Mouse (Mus musculus): ENCODE results near the gene Iscu.
"Not testable (repeated sequence)": the region's sequence is repeated elsewhere in the genome, so short reads cannot be mapped to it uniquely, and the experiment has no call there.

Iscu gene

GRCm38 (mm10) chr5:113761585-113761984 is 11.0 kb upstream of the Iscu start:
- no peak for DNase-seq

DNA sequence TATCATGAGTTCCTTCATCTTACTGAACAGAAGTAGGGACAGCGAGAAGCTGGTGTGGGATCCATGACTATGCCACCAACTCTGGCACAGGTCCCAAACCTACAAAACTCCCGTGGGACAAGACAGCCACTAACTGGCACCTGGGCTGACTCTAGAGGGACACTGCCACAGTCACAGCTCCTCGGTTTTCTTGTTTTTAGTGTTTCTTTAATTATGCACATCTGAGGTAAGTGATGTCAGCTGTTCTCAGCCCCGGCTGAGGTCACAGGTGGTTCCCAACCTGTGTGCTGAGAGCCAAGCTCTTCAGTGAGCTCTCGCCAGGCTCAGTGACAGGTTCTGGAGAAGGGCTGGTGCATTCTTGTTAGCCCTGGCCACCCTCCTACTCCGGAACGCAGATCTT is 8.1 kb upstream of the Iscu start:
- no peak for DNase-seq

DNA sequence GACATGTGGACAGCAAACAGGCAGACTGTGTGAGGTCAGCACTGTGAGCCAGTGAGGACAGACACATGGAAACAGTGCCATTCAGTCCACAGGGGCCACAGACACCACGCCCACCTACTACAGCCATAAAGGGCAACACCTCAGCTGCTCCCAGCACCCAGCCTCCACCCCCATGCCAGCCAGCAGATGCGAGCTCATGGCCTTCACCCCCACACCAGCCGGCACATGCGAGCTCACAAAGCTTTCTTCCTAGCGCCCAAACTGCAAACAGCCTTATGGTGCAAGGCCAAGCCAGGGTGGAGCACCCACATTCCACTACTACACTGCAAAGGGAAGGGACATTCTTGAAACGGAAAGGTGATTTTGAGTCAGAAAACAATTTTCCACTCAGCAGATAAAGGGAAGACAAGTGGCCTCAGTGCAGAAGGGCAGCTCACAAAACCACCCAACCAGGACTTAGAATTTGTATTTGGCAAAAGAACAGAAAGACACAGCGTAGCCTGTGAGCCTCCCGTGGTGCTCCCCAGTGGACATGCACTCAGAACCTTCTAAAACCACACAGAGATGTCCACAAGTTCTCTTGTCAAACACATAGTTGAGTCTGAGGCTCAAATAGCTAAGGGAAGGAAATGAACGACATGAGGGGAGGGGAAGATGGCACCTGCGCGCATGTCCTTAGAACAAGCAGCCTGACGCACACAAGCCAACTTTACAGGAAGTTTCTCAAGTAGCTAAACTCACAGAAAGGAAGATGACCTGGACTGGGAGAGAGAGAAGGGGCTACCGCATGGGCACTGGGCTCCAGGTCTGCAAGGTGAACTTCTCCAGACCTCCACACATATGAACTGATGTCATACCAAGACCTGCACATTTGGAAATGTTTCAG is 6.7 kb upstream of the Iscu start:
- no peak for DNase-seq

GRCm38 (mm10) chr5:113768806-113769205 is 3.7 kb upstream of the Iscu start:
- no peak for DNase-seq

- peak; percentile 87 to 89 for DNase-seq
Measured at GRCm38 (mm10) chr5:113771213-113772162, 1.1 kb upstream of the Iscu start.

- DNase-seq = no peak
Measured at GRCm38 (mm10) chr5:113772905-113773519, 464 bp downstream of the Iscu start.

- peak; percentile 89 to 94 for DNase-seq
Measured at GRCm38 (mm10) chr5:113773664-113774063, 1.1 kb downstream of the Iscu start.

DNA sequence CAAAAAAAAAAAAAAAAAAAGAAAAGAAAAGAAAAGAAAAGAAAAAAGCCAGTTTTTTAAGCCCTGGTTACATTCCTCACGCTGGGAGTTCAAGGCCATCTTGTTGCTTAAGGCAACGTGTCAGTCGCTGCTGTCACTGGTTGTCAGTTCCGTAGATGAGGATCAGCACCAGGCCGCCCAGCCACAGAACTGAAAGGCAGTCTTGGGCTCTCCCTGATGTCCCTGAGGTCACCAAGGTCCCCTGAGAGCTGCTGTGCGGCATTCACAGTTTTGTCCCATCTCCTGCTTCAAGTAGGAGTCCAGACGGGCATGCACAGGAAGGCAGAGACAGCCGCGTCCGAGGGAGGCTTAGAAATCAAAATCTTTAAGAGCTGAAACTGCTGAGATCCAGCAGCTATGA is 3.0 kb downstream of the Iscu start:
- DNase-seq = no peak

DNA sequence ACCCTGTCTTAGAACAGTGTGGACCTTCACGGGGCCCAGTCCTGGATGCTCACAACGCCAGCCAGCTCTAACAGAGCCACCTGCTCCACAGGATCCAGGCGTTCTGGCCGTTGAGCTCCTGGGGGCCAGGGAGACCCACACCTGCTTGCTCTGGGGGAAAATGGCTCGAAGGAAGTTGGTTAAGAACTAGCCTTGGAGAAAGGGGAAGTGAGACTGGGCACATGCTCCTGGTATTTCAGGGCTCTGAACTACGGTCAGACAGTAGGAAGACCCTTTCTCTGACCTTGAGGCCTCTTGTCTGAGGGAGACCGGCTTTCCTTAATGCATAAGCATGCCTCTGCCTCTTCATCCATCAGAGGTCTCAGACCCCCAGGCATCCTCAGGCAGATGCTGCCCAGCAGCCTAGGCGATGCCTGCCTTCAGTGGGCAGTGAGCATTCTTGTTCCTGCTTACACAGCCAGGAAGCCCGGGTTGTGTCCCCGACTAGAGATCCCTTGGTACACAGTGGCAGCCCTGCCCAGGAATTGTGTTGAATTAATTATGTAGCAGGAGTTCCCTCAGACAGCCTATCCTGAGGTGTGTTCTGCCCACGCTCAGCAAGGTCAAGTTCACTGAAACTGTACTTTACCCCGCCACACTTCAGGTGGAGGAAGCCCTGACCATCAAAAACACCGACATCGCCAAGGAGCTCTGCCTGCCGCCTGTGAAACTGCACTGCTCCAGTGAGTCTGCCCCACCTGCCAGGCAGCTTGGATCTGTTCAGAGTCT is 3.8 kb downstream of the Iscu start:
- DNase-seq = no peak

GRCm38 (mm10) chr5:113776896-113777226 is 4.3 kb downstream of the Iscu start:
- DNase-seq = no peak

DNA sequence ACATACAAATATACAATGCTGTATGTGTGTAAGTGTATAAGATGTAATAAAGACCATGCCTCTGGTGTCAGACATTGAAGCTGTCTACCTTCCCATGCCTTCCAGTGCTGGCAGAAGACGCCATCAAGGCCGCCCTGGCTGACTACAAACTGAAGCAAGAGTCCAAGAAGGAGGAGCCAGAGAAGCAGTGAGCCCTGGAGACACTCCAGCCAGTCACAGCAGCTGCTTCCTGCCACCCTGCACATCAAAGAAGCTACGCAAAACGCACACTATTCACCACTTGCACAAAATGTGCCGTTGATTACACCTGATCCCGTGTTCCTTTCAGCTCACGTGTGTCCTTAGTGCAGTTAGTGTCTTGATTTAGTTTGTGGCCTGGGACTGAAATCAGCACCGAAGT is 5.2 kb downstream of the Iscu start:
- not testable (repeated sequence) for DNase-seq

DNA sequence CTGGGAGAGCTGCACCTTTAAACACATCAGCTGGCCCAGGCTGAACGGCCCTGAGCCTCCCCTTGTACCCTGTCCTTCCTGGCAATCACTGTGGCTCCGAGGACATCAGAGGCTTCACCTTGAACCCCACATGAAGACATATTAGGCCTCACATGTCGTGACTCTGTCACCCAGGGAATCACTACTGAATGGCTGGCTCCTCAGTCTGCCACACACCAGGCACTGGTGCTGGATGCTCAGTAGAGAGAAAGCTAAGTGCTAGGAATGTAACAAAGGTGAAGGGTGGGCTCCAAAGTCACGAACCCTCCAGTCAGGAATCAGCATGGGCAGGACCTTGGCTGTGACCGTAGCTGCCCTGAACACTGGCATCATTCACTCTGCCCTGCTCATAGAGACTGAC is 7.0 kb downstream of the Iscu start:
- DNase-seq = no peak

DNA sequence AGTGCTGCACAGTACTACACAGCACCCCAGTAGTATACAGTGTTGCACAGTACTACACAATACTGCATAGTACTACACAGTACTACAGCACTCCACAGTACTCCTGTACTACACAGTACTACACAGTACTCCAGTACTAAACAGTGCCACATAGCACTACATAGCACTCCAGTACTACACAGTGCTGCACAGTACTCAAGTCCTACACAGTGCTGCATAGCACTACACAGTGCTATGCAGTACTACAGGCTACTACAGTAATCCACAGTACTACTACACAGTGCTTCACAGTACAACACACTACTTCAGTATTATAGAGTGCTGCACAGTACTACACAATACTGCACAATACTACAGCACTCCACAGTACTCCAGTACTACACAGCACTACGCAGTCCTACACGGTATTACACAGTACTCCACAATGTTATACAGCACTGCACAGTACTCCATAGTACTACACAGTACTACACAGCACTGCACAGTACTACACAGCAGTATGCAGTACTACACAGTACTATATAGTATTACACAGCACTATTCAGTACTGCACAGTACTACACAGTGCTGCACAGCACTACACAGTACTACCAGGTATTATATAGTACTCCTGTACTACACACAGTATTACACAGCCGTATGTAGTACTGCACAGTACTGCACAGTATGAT is 7.7 kb downstream of the Iscu start:
- DNase-seq = no peak

DNA sequence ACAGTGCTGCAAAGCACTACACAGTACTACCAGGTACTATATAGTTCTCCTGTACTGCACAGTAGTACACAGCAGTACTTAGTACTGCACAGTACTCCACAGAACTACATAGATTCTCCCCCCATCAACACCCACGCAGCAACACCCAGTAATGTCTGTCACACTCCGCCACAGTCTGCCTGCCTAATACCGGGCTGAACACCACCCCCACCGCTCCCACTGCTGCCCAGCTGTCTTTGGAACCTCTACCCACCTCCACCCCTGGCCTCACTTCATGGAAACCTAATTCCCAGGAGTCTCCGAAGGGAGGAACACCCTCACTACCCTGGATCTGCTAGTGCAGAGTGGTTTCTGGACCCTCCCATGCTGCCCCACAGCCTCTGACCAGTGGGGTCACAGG is 8.2 kb downstream of the Iscu start:
- DNase-seq = no peak

- DNase-seq = no peak
Measured at GRCm38 (mm10) chr5:113781254-113781653, 8.7 kb downstream of the Iscu start.

- no peak for DNase-seq
Measured at GRCm38 (mm10) chr5:113781875-113782274, 9.3 kb downstream of the Iscu start.

DNA sequence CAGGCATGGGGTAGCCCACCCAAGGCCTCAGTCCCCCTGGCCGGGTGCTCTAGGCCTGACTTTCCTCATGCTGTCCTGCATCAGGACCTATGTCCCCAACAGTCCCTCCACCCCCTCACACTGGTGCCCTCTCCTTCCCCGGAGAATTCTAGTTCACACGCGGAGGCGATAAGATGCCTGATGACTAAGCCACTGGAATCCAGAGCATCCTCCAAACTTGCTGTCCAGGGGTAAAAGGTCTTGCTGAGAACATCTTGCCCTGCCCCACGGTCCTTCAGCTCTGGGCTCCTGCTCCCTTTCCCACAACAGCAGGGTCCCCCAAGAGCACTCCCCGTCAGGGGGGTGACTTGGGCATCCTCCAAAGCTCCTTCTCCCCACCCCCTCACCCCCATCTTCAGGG is 10.1 kb downstream of the Iscu start:
- no peak for DNase-seq

- no peak for DNase-seq
Measured at GRCm38 (mm10) chr5:113783581-113784001, 11.0 kb downstream of the Iscu start.

GRCm38 (mm10) chr5:113784104-113784503 is 11.6 kb downstream of the Iscu start:
- DNase-seq = not testable (repeated sequence)

DNA sequence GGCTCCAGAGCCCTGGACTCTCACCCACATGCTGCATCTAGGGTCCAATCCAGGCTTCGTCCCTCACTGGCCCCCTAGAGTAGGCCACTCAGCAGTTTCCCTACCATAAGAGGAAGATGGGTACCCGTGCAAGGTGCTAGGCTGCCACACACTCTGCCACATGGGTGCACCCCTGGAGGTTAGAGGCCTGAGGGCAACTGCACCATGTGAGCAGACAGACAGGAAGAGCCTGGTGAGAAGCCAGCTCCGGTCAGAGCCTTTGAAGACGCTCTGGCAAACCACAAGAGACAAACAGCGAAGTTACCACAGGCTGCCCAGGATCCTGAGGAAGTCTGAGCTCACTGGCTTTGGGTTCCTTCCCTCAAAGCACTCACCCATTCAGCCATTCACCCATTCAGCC is 14.4 kb downstream of the Iscu start:
- DNase-seq = no peak

- DNase-seq = no peak
Measured at GRCm38 (mm10) chr5:113788645-113789044, 16.1 kb downstream of the Iscu start.

Data from cerebellum, postnatal 14 days (tissue).